Mouse (Mus musculus) liver, postnatal 0 days (tissue): ENCODE results near the gene Tcfl5.

Source experiments
- CTCF ChIP-seq: sonication (generic); IDR thresholded peaks from 2 replicates; pipeline ENCODE4 v1.5.1; 2016; ENCODE audit warnings: antibody characterized with exemption, low read depth
- EP300 ChIP-seq: IDR thresholded peaks from 2 replicates; pipeline ENCODE4 v1.6.1; 2016; ENCODE audit warnings: antibody characterized with exemption, low read depth, mild to moderate bottlenecking

GRCm38 (mm10) chr2:180581002-180581401, 61.5 kb downstream of the Tcfl5 start, which contains the start of gene Mrgbp:
- TF ChIP-seq CTCF (no peak), EP300 (no peak)
